7 mouse cellular contexts compared by ENCODE assay signal in the genomic region with DNA sequence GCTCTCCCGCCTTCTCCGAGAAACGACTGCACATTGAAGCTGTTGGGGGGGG. TPM values are rescaled to one million over a fixed set of nuclear protein-coding genes. Genes with fewer than 3 reads are reported as not detected.
DNase-seq lines count a peak whose midpoint lies in the region; ATAC-seq and TF ChIP-seq lines count a peak whose summit lies in the region.

Zfp384 (plus strand) TSS at position 17 of the 52 bp plus-strand sequence.

- H3K4me3 ChIP-seq in C2C12 (ENCODE audit: insufficient read depth, poor library complexity, severe bottlenecking) (peak within 1 kb of the TSS; percentile 71), ES-E14 (ENCODE audit: insufficient read depth in 1 of 2, low read depth in 1 of 2, low read length in 2 of 2, poor library complexity in 1 of 2, severe bottlenecking in 1 of 2) (peak within 1 kb of the TSS; percentile 69 to 97)
- H3K4me3 ChIP-seq in forebrain, embryonic 16.5 days (replicated peaks; ENCODE audit: low read length) = peak within 1 kb of the TSS; percentile 69
- peak within 1 kb of the TSS; percentile 82 for H3K4me3 ChIP-seq in hindbrain, embryonic 14.5 days (replicated peaks; ENCODE audit: low read length)
- peak within 1 kb of the TSS; percentile 90 for H3K4me3 ChIP-seq in liver, postnatal 0 days (ENCODE audit: low read depth, low read length)

- peak within 1 kb of the TSS; percentile 95 for H3K9ac ChIP-seq in ES-E14 (ENCODE audit: insufficient read depth, low read depth, low read length, poor library complexity, severe bottlenecking)
- peak within 1 kb of the TSS; percentile 89 for H3K9ac ChIP-seq in forebrain, embryonic 16.5 days (replicated peaks; ENCODE audit: low read depth, low read length)
- peak within 1 kb of the TSS; percentile 93 for H3K9ac ChIP-seq in hindbrain, embryonic 14.5 days
- H3K9ac ChIP-seq in liver, postnatal 0 days (replicated peaks) = peak within 1 kb of the TSS; percentile 90

- no peak for TF ChIP-seq EP300 in liver, postnatal 0 days (IDR thresholded peaks at IDR 0.05; ENCODE audit: low read depth)

- in situ Hi-C loops in ES-E14 (cut with MboI; ENCODE audit: low sequenced_read_pairs in 2 of 2, unreplicated experiment in 2 of 2) = no loop called here

- H3K27ac ChIP-seq in ES-E14 (ENCODE audit: insufficient read depth, low read depth, low read length, poor library complexity, severe bottlenecking) = peak within 1 kb of the TSS; percentile 93
- H3K27ac ChIP-seq in forebrain, embryonic 16.5 days (ENCODE audit: low read length) = peak within 1 kb of the TSS; percentile 97
- H3K27ac ChIP-seq in hindbrain, embryonic 14.5 days = peak within 1 kb of the TSS; percentile 99
- H3K27ac ChIP-seq in liver, postnatal 0 days (ENCODE audit: low read depth) = peak within 1 kb of the TSS; percentile 97

- peak within 1 kb of the TSS; percentile 87 for H3K4me2 ChIP-seq in forebrain, embryonic 16.5 days (ENCODE audit: low read length)
- H3K4me2 ChIP-seq in hindbrain, embryonic 14.5 days (replicated peaks) = peak within 1 kb of the TSS; percentile 96
- peak within 1 kb of the TSS; percentile 77 for H3K4me2 ChIP-seq in liver, postnatal 0 days (ENCODE audit: low read depth, low read length)

- H3K79me2 ChIP-seq in C2C12 (ENCODE audit: control insufficient read depth, insufficient read depth) = peaks cover 57% of the 10 kb centered on the region

- peak within 1 kb of the TSS; percentile 97 for H3ac ChIP-seq in C2C12 (ENCODE audit: control insufficient read depth, insufficient read length, low read depth)

- no peaks in the 10 kb centered on the region for H3K9me3 ChIP-seq in ES-E14 (ENCODE audit: control insufficient read depth, insufficient read depth, low read depth, low read length)
- H3K9me3 ChIP-seq in forebrain, embryonic 16.5 days (ENCODE audit: control insufficient read depth, low read length) = no peaks in the 10 kb centered on the region
- no peaks in the 10 kb centered on the region for H3K9me3 ChIP-seq in hindbrain, embryonic 14.5 days (ENCODE audit: control insufficient read depth, low read length)
- no peaks in the 10 kb centered on the region for H3K9me3 ChIP-seq in liver, postnatal 0 days (ENCODE audit: low read length)

- H3K4me1 ChIP-seq in ES-E14 (ENCODE audit: control insufficient read depth in 2 of 2, insufficient read depth in 2 of 2, low read length in 2 of 2, poor library complexity in 1 of 2) = peaks cover 4 to 8% of the 10 kb centered on the region in 2 experiments; a peak in 3 of 4 replicates
- H3K4me1 ChIP-seq in forebrain, embryonic 16.5 days (replicated peaks; ENCODE audit: control insufficient read depth, insufficient read depth, low read length) = peaks cover 37% of the 10 kb centered on the region
- H3K4me1 ChIP-seq in hindbrain, embryonic 14.5 days (replicated peaks; ENCODE audit: control insufficient read depth, insufficient read depth, low read length) = peaks cover 37% of the 10 kb centered on the region
- H3K4me1 ChIP-seq in liver, postnatal 0 days (ENCODE audit: insufficient read depth) = peaks cover 22% of the 10 kb centered on the region

- peaks cover 43% of the 10 kb centered on the region for H3K79me3 ChIP-seq in C2C12 (ENCODE audit: low read depth)

- no peaks in the 10 kb centered on the region for H3K27me3 ChIP-seq in C2C12 (ENCODE audit: control insufficient read depth, insufficient read depth, insufficient read length)
- no peaks in the 10 kb centered on the region for H3K27me3 ChIP-seq in forebrain, embryonic 16.5 days (replicated peaks; ENCODE audit: control insufficient read depth, insufficient read depth, low read length)
- H3K27me3 ChIP-seq in hindbrain, embryonic 14.5 days (ENCODE audit: control insufficient read depth, insufficient read depth, low read length) = no peaks in the 10 kb centered on the region
- H3K27me3 ChIP-seq in liver, postnatal 0 days (ENCODE audit: insufficient read depth, low read length) = no peaks in the 10 kb centered on the region

- no peak for ATAC-seq in forebrain, embryonic 16.5 days
- ATAC-seq in hindbrain, embryonic 14.5 days (ENCODE audit: low FRiP score) = no peak
- no peak for ATAC-seq in liver, postnatal 0 days

- no peak for TF ChIP-seq CTCF in C2C12 (IDR thresholded peaks at IDR 0.05; ENCODE audit: control insufficient read depth, insufficient read depth, insufficient read length)
- TF ChIP-seq CTCF in liver, postnatal 0 days (IDR thresholded peaks at IDR 0.05; ENCODE audit: low read depth) = no peak

- DNase-seq in ES-E14 (ENCODE audit: low read depth, low spot score) = no peak
- DNase-seq in hindbrain, embryonic 14.5 days (ENCODE audit: low spot score) = no peak
- DNase-seq in liver, postnatal 0 days = no peak
- DNase-seq in retina, postnatal 1 day = no peak
- no peak for DNase-seq in cerebellum, postnatal 10 days

- WGBS in forebrain, embryonic 16.5 days = no CpG with 5 or more reads among the region's 3 CpGs
- WGBS in hindbrain, embryonic 14.5 days = 0% methylated on average over 3 of the region's 3 CpGs
- WGBS in liver, postnatal 0 days (ENCODE audit: insufficient replicate concordance) = 0% methylated on average over 1 of the region's 3 CpGs

- H3K36me3 ChIP-seq in C2C12 (ENCODE audit: control insufficient read depth, insufficient read depth) (peaks cover 32% of the 10 kb centered on the region), ES-E14 (ENCODE audit: control insufficient read depth, insufficient read depth, low read length, poor library complexity, severe bottlenecking) (peaks cover 2% of the 10 kb centered on the region; the same call in 1 of the 2 replicates)
- H3K36me3 ChIP-seq in forebrain, embryonic 16.5 days (ENCODE audit: control insufficient read depth, insufficient read depth) = peaks cover 13% of the 10 kb centered on the region
- H3K36me3 ChIP-seq in hindbrain, embryonic 14.5 days (replicated peaks; ENCODE audit: control insufficient read depth, insufficient read depth) = peaks cover 25% of the 10 kb centered on the region
- peaks cover 15% of the 10 kb centered on the region for H3K36me3 ChIP-seq in liver, postnatal 0 days (replicated peaks; ENCODE audit: insufficient read depth, low read length)

TF ChIP-seq in C2C12, 6 proteins besides CTCF, POLR2A, EP300 and RAD21:
- TF ChIP-seq CEBPB (IDR thresholded peaks at IDR 0.05; ENCODE audit: low read depth) = no peak
- no peak for TF ChIP-seq FOSL1 (IDR thresholded peaks at IDR 0.05; ENCODE audit: insufficient read depth, low read length, poor library complexity, severe bottlenecking)
- no peak for TF ChIP-seq MYOD1 (IDR thresholded peaks at IDR 0.05; ENCODE audit: control insufficient read depth, insufficient read length, low read depth)
- TF ChIP-seq MAX (IDR thresholded peaks at IDR 0.05) = no peak
- TF ChIP-seq USF1 (IDR thresholded peaks at IDR 0.05; ENCODE audit: low read depth) = no peak
- TF ChIP-seq MYOG (IDR thresholded peaks at IDR 0.05; ENCODE audit: control insufficient read depth, extremely low read depth, insufficient read length) = no peak

TF ChIP-seq in ES-E14, 5 proteins besides CTCF, POLR2A, EP300 and RAD21:
- TF ChIP-seq CHD2 (IDR thresholded peaks at IDR 0.05; ENCODE audit: low read depth, low read length) (no peak), ZNF384 (IDR thresholded peaks at IDR 0.05; ENCODE audit: low read depth, low read length) (no peak), ZC3H11A (IDR thresholded peaks at IDR 0.05; ENCODE audit: borderline replicate concordance, low read depth, low read length) (no peak), HCFC1 (IDR thresholded peaks at IDR 0.05; ENCODE audit: borderline replicate concordance, insufficient read depth, low read length) (no peak), MAFK (IDR thresholded peaks at IDR 0.05; ENCODE audit: insufficient read depth, low read depth, low read length) (no peak)

RNA-seq across cellular contexts. Expression of gene Zfp384, which starts in this region (rescaled TPM):
- 27.8 TPM for polyA plus RNA-seq in C2C12 (2012; fragmentation: generic; extraction: Trizol)
- total RNA-seq in ES-E14 (2012; rRNA removed) = 25.1 and 25.6 TPM in 2 replicates
- 15.2 and 19.0 TPM in 2 replicates for polyA plus RNA-seq in forebrain, embryonic 16.5 days (2015; fragmentation: Nextera tagmentation; extraction: Ambion mirVana)
- 12.0 and 14.6 TPM in 2 replicates for polyA plus RNA-seq in hindbrain, embryonic 14.5 days (2014; fragmentation: Nextera tagmentation; extraction: Ambion mirVana)
- polyA plus RNA-seq in liver, postnatal 0 days (2015; fragmentation: Nextera tagmentation; extraction: Ambion mirVana) = 3.3 and 3.5 TPM in 2 replicates
